Mouse (Mus musculus) kidney, embryonic 14.5 days (tissue): ENCODE data around the gene Kcnmb1. TPM values are rescaled to one million over a fixed set of nuclear protein-coding genes. Genes with fewer than 3 reads are reported as not detected.

ENCODE experiments used
- ATAC-seq: fragments of 200-750 bp; cut with Nextera tagmentation; 2 replicates; pipeline ENCODE4 v1.8.0; 2017; ENCODE audit warnings: moderate number of reproducible peaks, mild to moderate bottlenecking, moderate TSS enrichment, moderate library complexity; ENCODE audit not compliant: low FRiP score, low TSS enrichment
- H3K27ac ChIP-seq: fragments of 300-500 bp; sonication (generic); 2 replicates; pipeline ENCODE4 v1.5.1; 2014; ENCODE audit warnings: low read depth, mild to moderate bottlenecking, low read length, moderate library complexity, mixed read lengths
- H3K27me3 ChIP-seq: fragments of 300-500 bp; sonication (generic); 2 replicates; pipeline ENCODE4 v1.6.1; 2014; ENCODE audit warnings: mild to moderate bottlenecking, low read length; ENCODE audit not compliant: control insufficient read depth, insufficient read depth
- H3K36me3 ChIP-seq: fragments of 300-500 bp; sonication (generic); 2 replicates; pipeline ENCODE4 v1.6.1; 2014; ENCODE audit warnings: low read length, mixed read lengths; ENCODE audit not compliant: control insufficient read depth, insufficient read depth
- H3K4me1 ChIP-seq: fragments of 300-500 bp; sonication (generic); 2 replicates; pipeline ENCODE4 v1.6.1; 2014; ENCODE audit warnings: low read length, mixed read lengths; ENCODE audit not compliant: control insufficient read depth, insufficient read depth
- H3K4me2 ChIP-seq: fragments of 300-500 bp; sonication (generic); replicated peaks from 2 replicates; pipeline ENCODE4 v1.6.1; 2014; ENCODE audit warnings: low read depth, mild to moderate bottlenecking, low read length
- H3K4me3 ChIP-seq: fragments of 300-500 bp; sonication (generic); 2 replicates; pipeline ENCODE4 v1.5.1; 2014; ENCODE audit warnings: mild to moderate bottlenecking, low read length
- H3K9ac ChIP-seq: fragments of 300-500 bp; sonication (generic); 2 replicates; pipeline ENCODE4 v1.6.1; 2014; ENCODE audit warnings: low read depth, mild to moderate bottlenecking, low read length, moderate library complexity
- H3K9me3 ChIP-seq: fragments of 300-500 bp; sonication (generic); 2 replicates; pipeline ENCODE4 v1.6.1; 2016; ENCODE audit warnings: low read length; ENCODE audit not compliant: control insufficient read depth
- WGBS: fragments of 180-500 bp; shearing (Covaris S2); extraction: QIAGEN DNeasy Blood & Tissue Kit; methylation state at CpG from one replicate; pipeline ENCODE4 v1.1.7; 2014; 5-methylcytosine and 5-hydroxymethylcytosine counted together
- polyA plus RNA-seq: library from polyadenylated mRNA; unstranded; fragments of >200 nt; fragmentation: Nextera tagmentation; extraction: Ambion mirVana; gene quantifications from 2 replicates; pipeline ENCODE4 v1.2.1, GENCODE M21; 2014

Gene Kcnmb1
- polyA plus RNA-seq, 1 experiment from 2014 or later: 0.18 TPM

DNA sequence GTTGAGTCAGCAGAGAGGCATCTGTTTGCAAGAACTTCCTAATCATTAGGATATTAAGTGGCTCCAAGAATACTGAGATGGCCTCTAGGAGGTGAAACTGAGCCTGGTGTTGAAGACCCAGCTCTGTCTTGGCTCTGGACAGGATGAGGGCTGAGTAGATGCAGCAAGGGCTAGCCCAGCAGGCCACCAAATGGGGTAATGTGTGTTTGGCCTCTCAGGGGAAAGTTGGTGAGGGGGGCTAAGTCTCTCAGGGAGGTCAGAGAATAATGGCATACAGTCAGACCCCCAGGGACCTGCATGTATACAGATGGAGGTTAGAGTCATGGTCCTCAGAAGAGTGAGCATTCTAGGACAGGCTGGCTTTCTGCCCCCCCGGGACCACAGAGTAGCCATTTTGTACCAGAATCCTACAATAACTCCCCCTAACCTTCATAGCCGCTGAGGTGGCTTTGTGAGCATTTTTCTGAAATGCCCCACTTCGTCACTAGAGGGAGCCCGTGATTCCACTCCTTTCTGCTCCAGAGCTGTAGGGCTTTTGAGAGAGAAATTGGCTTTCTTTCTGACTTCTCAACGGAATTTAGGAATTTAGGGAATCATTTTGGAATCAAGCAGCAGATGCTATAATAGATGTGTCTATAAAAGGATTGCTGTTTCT, 39.3 kb downstream of the Kcnmb1 start:
- Histone ChIP-seq H3K4me3 (no peak overlapping the region), H3K36me3 (no peaks in the 10 kb centered on the region), H3K27me3 (no peaks in the 10 kb centered on the region), H3K9ac (no peak overlapping the region), H3K9me3 (no peaks in the 10 kb centered on the region), H3K4me1 (no peaks in the 10 kb centered on the region), H3K27ac (no peak overlapping the region), H3K4me2 (no peak overlapping the region)
- ATAC-seq: no peak
- 11% methylated on average over 5 of the region's 5 CpGs for WGBS

DNA sequence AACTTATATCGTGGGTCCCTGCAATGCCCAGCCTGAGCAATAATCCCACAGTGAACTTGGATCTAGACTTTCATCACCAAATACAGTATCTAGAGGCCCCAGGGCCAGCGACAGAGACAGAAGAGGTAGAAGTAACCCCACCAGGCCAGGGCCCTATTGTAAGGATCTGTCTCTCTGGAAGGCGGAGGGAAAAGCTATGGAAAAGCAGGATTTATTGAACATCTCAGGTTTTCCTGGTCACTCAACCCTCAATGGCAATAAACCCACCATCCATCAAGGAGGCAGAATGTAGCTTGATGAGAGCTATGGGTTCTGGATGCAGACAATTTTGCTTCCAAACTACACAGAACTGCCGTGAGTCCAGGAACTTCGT, 39.8 kb downstream of the Kcnmb1 start:
- WGBS: 72% methylated on average over 5 of the region's 5 CpGs
- Histone ChIP-seq H3K4me2 (no peak overlapping the region), H3K36me3 (no peaks in the 10 kb centered on the region), H3K4me3 (no peak overlapping the region), H3K27me3 (no peaks in the 10 kb centered on the region), H3K9me3 (no peaks in the 10 kb centered on the region), H3K27ac (no peak overlapping the region), H3K9ac (no peak overlapping the region), H3K4me1 (no peaks in the 10 kb centered on the region)
- no peak for ATAC-seq

DNA sequence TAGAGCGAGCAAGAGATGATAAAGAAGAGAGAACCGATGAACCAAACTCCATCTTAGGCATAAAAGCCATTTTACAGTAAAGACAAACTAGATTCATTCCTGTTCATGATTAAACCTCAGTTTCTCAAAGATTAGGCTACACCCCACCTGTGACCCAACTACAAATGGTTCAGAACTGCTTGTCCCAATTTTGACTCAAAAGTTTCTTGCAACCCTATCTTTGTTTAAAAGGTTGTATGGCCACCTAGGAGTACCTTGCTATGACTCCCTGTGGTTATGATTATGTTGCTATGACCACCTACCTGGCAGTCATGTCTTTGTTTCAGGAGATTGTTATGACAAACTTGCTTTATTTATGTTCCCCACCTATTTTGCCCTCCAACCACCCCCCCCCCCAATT, 44.8 kb downstream of the Kcnmb1 start:
- H3K9me3 ChIP-seq: no peaks in the 10 kb centered on the region
- H3K27me3 ChIP-seq: no peaks in the 10 kb centered on the region
- 94% methylated on average over 2 of the region's 2 CpGs for WGBS
- no peak overlapping the region for H3K4me2 ChIP-seq
- H3K36me3 ChIP-seq: no peaks in the 10 kb centered on the region
- H3K4me1 ChIP-seq: no peaks in the 10 kb centered on the region
- ATAC-seq: no peak
- H3K9ac ChIP-seq: no peak overlapping the region
- no peak overlapping the region for H3K4me3 ChIP-seq
- no peak overlapping the region for H3K27ac ChIP-seq

DNA sequence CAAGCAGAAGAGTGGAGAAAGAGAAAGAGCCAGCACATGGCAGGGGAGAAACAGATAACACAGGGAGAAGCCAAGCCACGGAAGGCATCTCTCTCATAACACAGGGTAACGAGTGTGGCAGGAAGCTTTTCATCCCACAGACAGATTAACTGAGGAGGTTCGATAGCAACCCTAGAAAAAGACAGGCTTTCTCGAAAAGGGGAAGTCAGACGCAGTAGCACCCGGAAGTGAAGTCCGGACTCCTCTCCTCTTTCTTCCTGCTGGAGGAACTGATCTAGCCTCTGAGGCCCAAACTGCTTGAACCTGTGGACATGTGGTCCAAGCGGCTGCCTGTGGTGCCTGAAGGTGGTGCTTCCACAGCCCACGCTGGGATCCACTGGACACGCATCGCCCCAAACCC, 45.4 kb downstream of the Kcnmb1 start:
- Histone ChIP-seq H3K36me3 (no peaks in the 10 kb centered on the region), H3K4me1 (no peaks in the 10 kb centered on the region), H3K9me3 (no peaks in the 10 kb centered on the region), H3K4me2 (no peak overlapping the region), H3K27ac (no peak overlapping the region), H3K4me3 (no peak overlapping the region), H3K9ac (no peak overlapping the region), H3K27me3 (no peaks in the 10 kb centered on the region)
- WGBS: 85% methylated on average over 11 of the region's 11 CpGs
- ATAC-seq: no peak

DNA sequence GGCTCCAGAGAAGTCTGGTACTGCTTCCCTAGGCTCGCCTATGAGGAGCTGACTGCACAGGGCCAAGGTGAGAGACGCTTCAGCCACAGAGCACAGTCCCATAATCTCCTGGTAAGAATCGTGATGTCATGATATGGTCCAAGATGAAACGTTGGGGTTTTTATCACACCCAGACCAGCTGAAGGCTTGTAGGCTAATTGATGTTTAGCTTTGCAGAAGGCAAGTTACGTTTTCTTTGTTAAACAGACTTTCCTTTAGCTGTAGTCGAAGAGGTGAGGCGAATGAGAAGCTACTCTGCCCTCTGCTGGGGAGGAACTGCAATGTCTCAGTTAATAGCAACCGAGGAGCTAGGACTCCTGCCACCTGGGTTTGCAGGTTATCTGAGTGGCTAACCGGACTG, 45.9 kb downstream of the Kcnmb1 start:
- 0 out of 2 replicates have a peak, but pooled peaks have one; percentile 32 for ATAC-seq
- Histone ChIP-seq H3K27ac (no peak overlapping the region), H3K36me3 (no peaks in the 10 kb centered on the region), H3K4me3 (no peak overlapping the region), H3K27me3 (no peaks in the 10 kb centered on the region), H3K4me1 (no peaks in the 10 kb centered on the region), H3K4me2 (no peak overlapping the region), H3K9me3 (no peaks in the 10 kb centered on the region), H3K9ac (no peak overlapping the region)
- 45% methylated on average over 9 of the region's 9 CpGs for WGBS

GRCm38 (mm10) chr11:34009316-34010087, 46.7 kb downstream of the Kcnmb1 start:
- Histone ChIP-seq H3K4me3 (no peak overlapping the region), H3K9ac (no peak overlapping the region), H3K9me3 (no peaks in the 10 kb centered on the region), H3K27ac (no peak overlapping the region), H3K4me2 (no peak overlapping the region), H3K36me3 (no peaks in the 10 kb centered on the region), H3K27me3 (no peaks in the 10 kb centered on the region), H3K4me1 (no peaks in the 10 kb centered on the region)
- 76% methylated on average over 12 of the region's 12 CpGs for WGBS
- ATAC-seq: no peak

- WGBS: 74% methylated on average over 7 of the region's 7 CpGs
- ATAC-seq: no peak
- Histone ChIP-seq H3K4me3 (no peak overlapping the region), H3K27me3 (no peaks in the 10 kb centered on the region), H3K9ac (no peak overlapping the region), H3K4me1 (no peaks in the 10 kb centered on the region), H3K4me2 (no peak overlapping the region), H3K36me3 (no peaks in the 10 kb centered on the region), H3K27ac (no peak overlapping the region), H3K9me3 (no peaks in the 10 kb centered on the region)
These were observed 47.5 kb downstream of the Kcnmb1 start for GRCm38 (mm10) chr11:34010133-34010858.

DNA sequence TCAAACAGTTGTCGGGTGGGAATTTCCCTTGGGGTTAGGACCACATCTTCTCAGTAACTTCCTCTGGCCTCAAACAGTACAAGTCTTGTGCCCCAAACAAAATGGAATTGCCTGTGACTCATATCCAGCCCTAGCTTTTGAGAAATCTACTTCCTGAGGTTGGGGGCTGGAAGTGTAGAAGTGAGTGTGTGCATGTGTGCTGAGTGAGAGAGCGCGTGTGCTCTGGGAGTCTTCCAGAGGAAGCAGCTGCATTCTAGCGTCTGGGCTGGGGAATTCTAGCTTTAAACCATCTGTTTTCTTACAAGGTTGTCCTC, 48.0 kb downstream of the Kcnmb1 start:
- no peaks in the 10 kb centered on the region for H3K9me3 ChIP-seq
- H3K27me3 ChIP-seq: no peaks in the 10 kb centered on the region
- ATAC-seq: no peak
- H3K4me2 ChIP-seq: no peak overlapping the region
- H3K27ac ChIP-seq: no peak overlapping the region
- H3K9ac ChIP-seq: no peak overlapping the region
- H3K4me3 ChIP-seq: no peak overlapping the region
- no peaks in the 10 kb centered on the region for H3K4me1 ChIP-seq
- WGBS: 68% methylated on average over 4 of the region's 4 CpGs
- H3K36me3 ChIP-seq: no peaks in the 10 kb centered on the region

DNA sequence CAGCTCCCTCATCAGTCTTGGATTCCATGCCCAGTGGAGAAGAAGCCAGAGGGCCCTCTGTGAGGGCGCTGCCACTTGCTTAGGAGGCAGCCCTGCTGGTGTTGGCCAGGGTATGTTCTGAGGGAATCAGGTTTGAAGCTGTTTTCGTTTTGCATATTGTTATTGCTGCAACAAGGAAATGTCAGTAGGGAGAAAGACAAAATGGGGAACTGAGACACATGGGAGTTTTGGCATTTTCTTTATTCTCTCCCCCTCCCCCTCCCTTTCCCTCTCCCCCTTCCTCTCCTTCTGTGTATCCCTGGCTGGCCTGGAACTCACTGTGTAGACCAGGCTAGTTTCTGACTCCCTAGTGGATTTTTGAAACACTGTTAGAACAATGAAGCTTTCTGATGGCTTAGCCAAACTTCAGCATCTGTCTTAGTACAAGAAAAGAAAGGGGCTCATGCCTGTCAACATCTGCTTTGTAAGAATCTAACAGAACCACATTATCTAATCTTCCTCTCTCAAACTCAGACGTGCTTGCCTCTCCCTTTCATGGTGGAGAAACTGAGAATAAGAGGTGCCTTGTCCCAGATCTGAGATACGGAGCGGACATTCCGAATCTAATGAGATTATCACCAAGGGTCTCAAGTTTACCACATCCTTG, 49.3 kb downstream of the Kcnmb1 start:
- no peak for ATAC-seq
- Histone ChIP-seq H3K9me3 (no peaks in the 10 kb centered on the region), H3K27ac (no peak overlapping the region), H3K4me2 (no peak overlapping the region), H3K36me3 (no peaks in the 10 kb centered on the region), H3K27me3 (no peaks in the 10 kb centered on the region), H3K4me1 (no peaks in the 10 kb centered on the region), H3K4me3 (no peak overlapping the region), H3K9ac (no peak overlapping the region)
- 88% methylated on average over 6 of the region's 6 CpGs for WGBS
